Mouse (Mus musculus) heart, embryonic 16.5 days (tissue): ENCODE measurements around the gene Uvrag. TPM values are rescaled to one million over a fixed set of nuclear protein-coding genes. Genes with fewer than 3 reads are reported as not detected.
A peak's percentile ranks its signal among the peaks of the same experiment; 100 is the strongest.

Source experiments
- ATAC-seq: fragments of 200-750 bp; cut with Nextera tagmentation; replicated peaks from 2 replicates; pipeline ENCODE4 v1.8.0; 2017; ENCODE audit warnings: moderate number of reproducible peaks; ENCODE audit not compliant: insufficient read depth, low FRiP score; ENCODE audit errors: extremely low read depth
- H3K27ac ChIP-seq: fragments of 300-500 bp; sonication (generic); 2 replicates; pipeline ENCODE4 v1.5.1; 2014; ENCODE audit warnings: mild to moderate bottlenecking, low read length, control low read depth, moderate library complexity
- H3K27me3 ChIP-seq: fragments of 300-500 bp; sonication (generic); 2 replicates; pipeline ENCODE4 v1.6.1; 2014; ENCODE audit warnings: low read length, mixed read lengths; ENCODE audit not compliant: control insufficient read depth, insufficient read depth
- H3K36me3 ChIP-seq: fragments of 300-500 bp; sonication (generic); 2 replicates; pipeline ENCODE4 v1.6.1; 2014; ENCODE audit not compliant: control insufficient read depth, insufficient read depth
- H3K4me1 ChIP-seq: fragments of 300-500 bp; sonication (generic); 2 replicates; pipeline ENCODE4 v1.6.1; 2014; ENCODE audit warnings: low read length, mixed read lengths; ENCODE audit not compliant: control insufficient read depth, insufficient read depth
- H3K4me2 ChIP-seq: fragments of 300-500 bp; sonication (generic); 2 replicates; pipeline ENCODE4 v1.6.1; 2014; ENCODE audit warnings: low read depth, mild to moderate bottlenecking, control low read depth, low read length
- H3K4me3 ChIP-seq: fragments of 300-500 bp; sonication (generic); 2 replicates; pipeline ENCODE4 v1.5.1; 2014; ENCODE audit warnings: mild to moderate bottlenecking, control low read depth, low read length
- H3K9ac ChIP-seq: fragments of 300-500 bp; sonication (generic); 2 replicates; pipeline ENCODE4 v1.6.1; 2014; ENCODE audit warnings: low read length, control low read depth
- H3K9me3 ChIP-seq: fragments of 300-500 bp; sonication (generic); replicated peaks from 2 replicates; pipeline ENCODE4 v1.6.1; 2016; ENCODE audit warnings: low read length; ENCODE audit not compliant: control insufficient read depth
- WGBS: fragments of 180-500 bp; shearing (Covaris S2); extraction: QIAGEN DNeasy Blood & Tissue Kit; methylation state at CpG from one replicate; pipeline ENCODE4 v1.1.7; 2014; 5-methylcytosine and 5-hydroxymethylcytosine counted together
- polyA plus RNA-seq: library from polyadenylated mRNA; unstranded; fragments of >200 nt; fragmentation: Nextera tagmentation; extraction: Ambion mirVana; gene quantifications from 2 replicates; pipeline ENCODE4 v1.2.1, GENCODE M21; 2015

Gene Uvrag
- polyA plus RNA-seq, 1 experiment from 2014 or later, result 16.3 TPM

- Histone ChIP-seq H3K4me2 (no peak overlapping the region), H3K27me3 (no peaks in the 10 kb centered on the region), H3K27ac (no peak overlapping the region), H3K9me3 (no peaks in the 10 kb centered on the region), H3K4me3 (no peak overlapping the region), H3K9ac (no peak overlapping the region), H3K4me1 (peaks cover 3% of the 10 kb centered on the region), H3K36me3 (no peaks in the 10 kb centered on the region)
- no peak for ATAC-seq
- 65% methylated on average over 4 of the region's 4 CpGs for WGBS
Observed at GRCm38 (mm10) chr7:99014620-99015019, 126.3 kb downstream of the Uvrag start.

- Histone ChIP-seq H3K4me1 (no peaks in the 10 kb centered on the region), H3K9me3 (no peaks in the 10 kb centered on the region), H3K36me3 (peaks cover 6% of the 10 kb centered on the region; the same call in 1 of the 2 replicates), H3K4me3 (no peak overlapping the region), H3K4me2 (no peak overlapping the region), H3K27me3 (no peaks in the 10 kb centered on the region), H3K9ac (no peak overlapping the region), H3K27ac (no peak overlapping the region)
- WGBS, result 71% methylated on average over 16 of the region's 16 CpGs
- ATAC-seq, result no peak
Observed at GRCm38 (mm10) chr7:99007506-99008354, 133.2 kb downstream of the Uvrag start.

GRCm38 (mm10) chr7:99003231-99003630 is 137.7 kb downstream of the Uvrag start:
- Histone ChIP-seq H3K27ac (no peak overlapping the region), H3K9me3 (no peaks in the 10 kb centered on the region), H3K36me3 (peaks cover 6% of the 10 kb centered on the region; the same call in 1 of the 2 replicates), H3K4me3 (no peak overlapping the region), H3K27me3 (no peaks in the 10 kb centered on the region), H3K9ac (no peak overlapping the region), H3K4me1 (peaks cover 5% of the 10 kb centered on the region; the same call in 1 of the 2 replicates), H3K4me2 (no peak overlapping the region)
- ATAC-seq, result no peak
- 85% methylated on average over 6 of the region's 6 CpGs for WGBS

GRCm38 (mm10) chr7:98998722-98999121 is 142.2 kb downstream of the Uvrag start:
- ATAC-seq, result no peak
- Histone ChIP-seq H3K4me2 (no peak overlapping the region), H3K27ac (no peak overlapping the region), H3K27me3 (no peaks in the 10 kb centered on the region), H3K9me3 (no peaks in the 10 kb centered on the region), H3K4me1 (peaks cover 10% of the 10 kb centered on the region), H3K9ac (no peak overlapping the region), H3K4me3 (no peak overlapping the region), H3K36me3 (no peaks in the 10 kb centered on the region; the same call in 1 of the 2 replicates)

GRCm38 (mm10) chr7:98997760-98998159 is 143.2 kb downstream of the Uvrag start:
- no peaks in the 10 kb centered on the region for H3K27me3 ChIP-seq
- peaks cover 10% of the 10 kb centered on the region for H3K4me1 ChIP-seq
- H3K4me3 ChIP-seq, result no peak overlapping the region
- H3K36me3 ChIP-seq, result no peaks in the 10 kb centered on the region
- WGBS, result 86% methylated on average over 7 of the region's 7 CpGs
- no peak overlapping the region for H3K27ac ChIP-seq
- H3K4me2 ChIP-seq, result no peak overlapping the region
- no peaks in the 10 kb centered on the region for H3K9me3 ChIP-seq
- no peak overlapping the region for H3K9ac ChIP-seq
- ATAC-seq, result no peak

- Histone ChIP-seq H3K4me1 (peaks cover 10% of the 10 kb centered on the region), H3K9me3 (no peaks in the 10 kb centered on the region), H3K27ac (no peak overlapping the region), H3K9ac (no peak overlapping the region), H3K4me2 (no peak overlapping the region), H3K36me3 (no peaks in the 10 kb centered on the region), H3K27me3 (no peaks in the 10 kb centered on the region), H3K4me3 (no peak overlapping the region)
- 86% methylated on average over 6 of the region's 6 CpGs for WGBS
- ATAC-seq, result no peak
Observed at GRCm38 (mm10) chr7:98996791-98997190, 144.2 kb downstream of the Uvrag start.

GRCm38 (mm10) chr7:98995126-98995727 is 145.7 kb downstream of the Uvrag start:
- H3K4me1 ChIP-seq, result peaks cover 5% of the 10 kb centered on the region
- H3K36me3 ChIP-seq, result peaks cover 4% of the 10 kb centered on the region; the same call in 1 of the 2 replicates
- H3K9ac ChIP-seq, result no peak overlapping the region
- no peaks in the 10 kb centered on the region for H3K9me3 ChIP-seq
- no peak for ATAC-seq
- H3K4me3 ChIP-seq, result no peak overlapping the region
- H3K27me3 ChIP-seq, result no peaks in the 10 kb centered on the region
- no peak overlapping the region for H3K27ac ChIP-seq
- 82% methylated on average over 5 of the region's 5 CpGs for WGBS
- H3K4me2 ChIP-seq, result no peak overlapping the region

GRCm38 (mm10) chr7:98994137-98994536 is 146.8 kb downstream of the Uvrag start:
- Histone ChIP-seq H3K9ac (no peak overlapping the region), H3K4me1 (peaks cover 5% of the 10 kb centered on the region; the same call in 1 of the 2 replicates), H3K9me3 (no peaks in the 10 kb centered on the region), H3K4me2 (no peak overlapping the region), H3K36me3 (peaks cover 9% of the 10 kb centered on the region; the same call in 1 of the 2 replicates), H3K27me3 (no peaks in the 10 kb centered on the region), H3K27ac (peak overlapping the region; percentile 39; the same call in 1 of the 2 replicates), H3K4me3 (no peak overlapping the region)
- 62% methylated on average over 6 of the region's 6 CpGs for WGBS
- ATAC-seq, result no peak

- Histone ChIP-seq H3K27ac (no peak overlapping the region), H3K4me3 (no peak overlapping the region), H3K27me3 (no peaks in the 10 kb centered on the region), H3K4me2 (no peak overlapping the region), H3K9me3 (no peaks in the 10 kb centered on the region), H3K9ac (no peak overlapping the region), H3K36me3 (peaks cover 11% of the 10 kb centered on the region; the same call in 1 of the 2 replicates), H3K4me1 (peaks cover 5% of the 10 kb centered on the region; the same call in 1 of the 2 replicates)
- ATAC-seq, result no peak
- WGBS, result 73% methylated on average over 4 of the region's 4 CpGs
Observed at GRCm38 (mm10) chr7:98993395-98993794, 147.5 kb downstream of the Uvrag start.
